Mouse (Mus musculus) olfactory bulb, adult 2 months (tissue): ENCODE data around the gene Art1.

Experiments used
- CTCF ChIP-seq: fragments of 200-500 bp; IDR thresholded peaks from 2 replicates; pipeline ENCODE4 v1.5.1; 2012; ENCODE audit warnings: low read depth, mild to moderate bottlenecking, low read length, moderate library complexity; ENCODE audit not compliant: insufficient read depth
- POLR2A ChIP-seq: fragments of 200-500 bp; IDR thresholded peaks from 2 replicates; pipeline ENCODE4 v1.6.1; 2012; ENCODE audit warnings: mild to moderate bottlenecking, low read depth, low read length, moderate library complexity; ENCODE audit not compliant: insufficient read depth

DNA sequence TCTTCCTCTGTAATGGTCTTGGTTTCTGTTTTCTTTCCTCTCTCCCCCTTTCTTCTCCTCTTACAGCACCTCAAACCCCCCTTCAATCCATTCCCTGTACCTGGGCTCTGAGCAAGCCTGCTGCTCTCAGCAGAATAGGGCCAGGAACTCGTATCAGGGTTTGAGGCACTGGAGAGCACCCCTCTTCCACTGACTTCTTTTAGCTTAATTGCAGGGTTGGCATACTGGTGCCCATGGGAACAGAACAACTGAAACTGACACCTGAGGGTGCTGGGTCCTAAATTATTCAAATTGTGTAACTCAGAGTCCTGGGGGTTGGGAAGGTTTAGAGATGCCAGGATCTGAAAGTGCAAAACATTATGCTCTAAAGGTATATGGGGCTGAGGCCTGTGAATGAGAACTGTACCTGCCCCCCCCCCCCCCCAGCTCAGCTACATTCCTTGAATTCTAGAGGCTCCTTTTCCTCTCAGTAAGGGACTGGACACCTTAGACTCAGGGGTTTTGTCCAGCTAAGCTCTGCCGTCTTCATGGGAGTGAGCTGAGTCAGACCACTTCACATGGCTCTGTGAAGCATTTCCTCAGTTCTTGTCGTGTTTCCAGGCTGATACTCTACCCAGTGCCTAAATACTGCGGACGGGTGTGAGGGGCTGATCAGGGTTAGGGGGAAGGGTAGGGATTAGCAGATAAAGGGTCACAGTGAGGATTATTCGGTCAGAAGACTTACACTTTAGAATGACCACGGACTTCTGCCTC is 15.2 kb downstream of the Art1 start, which contains the start of gene Chrna10:
- TF ChIP-seq CTCF (no peak), POLR2A (peak; percentile 13; the same call in 1 of the 2 replicates)
